Mouse (Mus musculus) intestine, embryonic 16.5 days (tissue): ENCODE measurements around the gene Stk38l. TPM values are rescaled to one million over a fixed set of nuclear protein-coding genes. Genes with fewer than 3 reads are reported as not detected.

Source experiments
- ATAC-seq: fragments of 200-750 bp; cut with Nextera tagmentation; 2 replicates; pipeline ENCODE4 v1.8.0; 2017; ENCODE audit warnings: moderate TSS enrichment, moderate library complexity
- H3K27ac ChIP-seq: fragments of 300-500 bp; sonication (generic); 2 replicates; pipeline ENCODE4 v1.5.1; 2014; ENCODE audit warnings: mild to moderate bottlenecking, low read length
- H3K27me3 ChIP-seq: fragments of 300-500 bp; sonication (generic); replicated peaks from 2 replicates; pipeline ENCODE4 v1.6.1; 2014; ENCODE audit warnings: low read length, control low read depth, mixed read lengths; ENCODE audit not compliant: control insufficient read depth, insufficient read depth
- H3K36me3 ChIP-seq: fragments of 300-500 bp; sonication (generic); 2 replicates; pipeline ENCODE4 v1.6.1; 2014; ENCODE audit warnings: low read length, control low read depth; ENCODE audit not compliant: control insufficient read depth, insufficient read depth
- H3K4me1 ChIP-seq: fragments of 300-500 bp; sonication (generic); 2 replicates; pipeline ENCODE4 v1.6.1; 2014; ENCODE audit warnings: low read length, control low read depth, mixed read lengths; ENCODE audit not compliant: control insufficient read depth, insufficient read depth
- H3K4me2 ChIP-seq: fragments of 300-500 bp; sonication (generic); 2 replicates; pipeline ENCODE4 v1.6.1; 2014; ENCODE audit warnings: low read depth, low read length, control low read depth
- H3K4me3 ChIP-seq: fragments of 300-500 bp; sonication (generic); 2 replicates; pipeline ENCODE4 v1.5.1; 2014; ENCODE audit warnings: mild to moderate bottlenecking, low read length
- H3K9ac ChIP-seq: fragments of 300-500 bp; sonication (generic); 2 replicates; pipeline ENCODE4 v1.6.1; 2014; ENCODE audit warnings: low read depth, low read length
- H3K9me3 ChIP-seq: fragments of 300-500 bp; sonication (generic); 2 replicates; pipeline ENCODE4 v1.6.1; 2016; ENCODE audit warnings: low read length, control low read depth; ENCODE audit not compliant: control insufficient read depth
- WGBS: fragments of 180-500 bp; shearing (Covaris S2); extraction: QIAGEN DNeasy Blood & Tissue Kit; methylation state at CpG from one replicate; pipeline ENCODE4 v1.1.7; 2014; 5-methylcytosine and 5-hydroxymethylcytosine counted together
- polyA plus RNA-seq: library from polyadenylated mRNA; unstranded; fragments of >200 nt; fragmentation: Nextera tagmentation; extraction: Ambion mirVana; gene quantifications from 2 replicates; pipeline ENCODE4 v1.2.1, GENCODE M21; 2015

Stk38l gene
- 17.1 and 17.9 TPM in 2 replicates for polyA plus RNA-seq

GRCm38 (mm10) chr6:146724581-146725383 is at the start of gene Stk38l:
Stk38l (plus strand) TSS chr6:146724995.
- H3K9ac ChIP-seq: peak within 1 kb of the TSS; percentile 89
- H3K4me3 ChIP-seq: peak within 1 kb of the TSS; percentile 92
- no peaks in the 10 kb centered on the region for H3K9me3 ChIP-seq
- no peaks in the 10 kb centered on the region for H3K36me3 ChIP-seq
- H3K4me2 ChIP-seq: peak within 1 kb of the TSS; percentile 73
- no peaks in the 10 kb centered on the region for H3K4me1 ChIP-seq
- WGBS: 2% methylated on average over 82 of the region's 87 CpGs
- no peaks in the 10 kb centered on the region for H3K27me3 ChIP-seq
- H3K27ac ChIP-seq: peak within 1 kb of the TSS; percentile 81
- peak; percentile 98 for ATAC-seq

GRCm38 (mm10) chr6:146676904-146677303 is 47.9 kb upstream of the Stk38l start:
- H3K36me3 ChIP-seq: no peaks in the 10 kb centered on the region
- no peak for ATAC-seq
- no peak overlapping the region for H3K4me3 ChIP-seq
- H3K4me2 ChIP-seq: no peak overlapping the region
- no peaks in the 10 kb centered on the region for H3K9me3 ChIP-seq
- H3K4me1 ChIP-seq: no peaks in the 10 kb centered on the region
- 67% methylated on average over 10 of the region's 10 CpGs for WGBS
- H3K27me3 ChIP-seq: no peaks in the 10 kb centered on the region
- H3K9ac ChIP-seq: no peak overlapping the region
- H3K27ac ChIP-seq: no peak overlapping the region

- Histone ChIP-seq H3K27ac (no peak overlapping the region), H3K9ac (no peak overlapping the region), H3K4me1 (no peaks in the 10 kb centered on the region), H3K4me3 (no peak overlapping the region), H3K27me3 (no peaks in the 10 kb centered on the region), H3K4me2 (no peak overlapping the region), H3K9me3 (no peaks in the 10 kb centered on the region), H3K36me3 (no peaks in the 10 kb centered on the region)
- 38% methylated on average over 10 of the region's 10 CpGs for WGBS
- ATAC-seq: peak; percentile 72
Measured at GRCm38 (mm10) chr6:146678136-146679070, 46.4 kb upstream of the Stk38l start.

GRCm38 (mm10) chr6:146683881-146684280 is 40.9 kb upstream of the Stk38l start:
- no peaks in the 10 kb centered on the region for H3K36me3 ChIP-seq
- no peaks in the 10 kb centered on the region for H3K4me1 ChIP-seq
- no peak for ATAC-seq
- no peaks in the 10 kb centered on the region for H3K27me3 ChIP-seq
- WGBS: 79% methylated on average over 4 of the region's 4 CpGs
- H3K9me3 ChIP-seq: no peaks in the 10 kb centered on the region
- H3K9ac ChIP-seq: no peak overlapping the region
- no peak overlapping the region for H3K4me3 ChIP-seq
- no peak overlapping the region for H3K4me2 ChIP-seq
- H3K27ac ChIP-seq: no peak overlapping the region

GRCm38 (mm10) chr6:146685781-146686308 is 39.0 kb upstream of the Stk38l start:
- ATAC-seq: peak; percentile 70
- WGBS: 67% methylated on average over 17 of the region's 17 CpGs
- H3K4me2 ChIP-seq: no peak overlapping the region

GRCm38 (mm10) chr6:146686463-146687196 is 38.2 kb upstream of the Stk38l start:
- no peaks in the 10 kb centered on the region for H3K4me1 ChIP-seq
- H3K27me3 ChIP-seq: no peaks in the 10 kb centered on the region
- no peaks in the 10 kb centered on the region for H3K36me3 ChIP-seq
- H3K4me2 ChIP-seq: no peak overlapping the region
- 62% methylated on average over 5 of the region's 5 CpGs for WGBS
- ATAC-seq: peak; percentile 48; the same call in 1 of the 2 replicates
- no peaks in the 10 kb centered on the region for H3K9me3 ChIP-seq
- H3K9ac ChIP-seq: no peak overlapping the region
- H3K4me3 ChIP-seq: no peak overlapping the region
- H3K27ac ChIP-seq: no peak overlapping the region

More at GRCm38 (mm10) chr6:146685781-146686308, 39.0 kb upstream of the Stk38l start:
- Histone ChIP-seq H3K4me3 (no peak overlapping the region), H3K36me3 (no peaks in the 10 kb centered on the region), H3K27me3 (no peaks in the 10 kb centered on the region), H3K4me1 (no peaks in the 10 kb centered on the region), H3K9me3 (no peaks in the 10 kb centered on the region), H3K9ac (no peak overlapping the region), H3K27ac (no peak overlapping the region)

- Histone ChIP-seq H3K27me3 (no peaks in the 10 kb centered on the region), H3K4me2 (no peak overlapping the region), H3K36me3 (no peaks in the 10 kb centered on the region), H3K9ac (no peak overlapping the region), H3K4me3 (no peak overlapping the region), H3K9me3 (no peaks in the 10 kb centered on the region), H3K4me1 (no peaks in the 10 kb centered on the region), H3K27ac (no peak overlapping the region)
- 84% methylated on average over 7 of the region's 7 CpGs for WGBS
- no peak for ATAC-seq
Measured at GRCm38 (mm10) chr6:146688010-146688409, 36.8 kb upstream of the Stk38l start.

GRCm38 (mm10) chr6:146688861-146689260 is 35.9 kb upstream of the Stk38l start:
- no peak overlapping the region for H3K4me2 ChIP-seq

More at GRCm38 (mm10) chr6:146688861-146689260, 35.9 kb upstream of the Stk38l start:
- H3K27me3 ChIP-seq: no peaks in the 10 kb centered on the region
- no peaks in the 10 kb centered on the region for H3K36me3 ChIP-seq
- no peak for ATAC-seq
- H3K4me3 ChIP-seq: no peak overlapping the region
- no peak overlapping the region for H3K9ac ChIP-seq
- H3K4me1 ChIP-seq: no peaks in the 10 kb centered on the region
- 95% methylated on average over 5 of the region's 5 CpGs for WGBS
- no peak overlapping the region for H3K27ac ChIP-seq
- no peaks in the 10 kb centered on the region for H3K9me3 ChIP-seq
